Mouse (Mus musculus) megakaryocyte, embryonic 14.5 days (primary cell): ENCODE data around the gene S100a9. TPM values are rescaled to one million over a fixed set of nuclear protein-coding genes. Genes with fewer than 3 reads are reported as not detected.
A peak's percentile ranks its signal among the peaks of the same experiment; 100 is the strongest.

ENCODE experiments used
- H3K27me3 ChIP-seq: replicated peaks from 2 replicates; pipeline ENCODE3; 2012; ENCODE audit warnings: inconsistent platforms
- H3K36me3 ChIP-seq: replicated peaks from 2 replicates; pipeline ENCODE3; 2012; ENCODE audit warnings: low read length, inconsistent platforms, mixed read lengths
- H3K4me1 ChIP-seq: 2 replicates; pipeline ENCODE4 v1.6.1; 2012; ENCODE audit warnings: inconsistent platforms
- H3K4me3 ChIP-seq: replicated peaks from 2 replicates; pipeline ENCODE3; 2012; ENCODE audit warnings: moderate library complexity, mild to moderate bottlenecking, inconsistent platforms
- H3K9me3 ChIP-seq: 2 replicates; pipeline ENCODE4 v1.6.1; 2012; ENCODE audit warnings: inconsistent platforms
- FLI1 ChIP-seq: IDR thresholded peaks from 2 replicates; pipeline ENCODE4 v1.6.1; 2012; ENCODE audit warnings: low read length, inconsistent platforms, mixed read lengths
- GATA1 ChIP-seq: IDR thresholded peaks from 3 replicates; pipeline ENCODE4 v1.6.1; 2012; ENCODE audit warnings: mixed read lengths, low read length, inconsistent platforms, borderline replicate concordance
- polyA plus RNA-seq: library from polyadenylated mRNA; stranded (reverse); fragments of >175 nt; gene quantifications from 2 replicates; pipeline ENCODE4 v1.2.3, GENCODE M21; 2012; ENCODE audit warnings: low replicate concordance; ENCODE audit not compliant: insufficient read depth

Gene S100a9
- 33.8 TPM in 1 of 2 replicates, not detected in the other for polyA plus RNA-seq

GRCm38 (mm10) chr3:90695613-90696012 lies at the start of gene S100a9:
Gene S100a9 (minus strand): TSS chr3:90695721.
- Histone ChIP-seq H3K36me3 (no peaks in the 10 kb centered on the region), H3K4me3 (no peak within 1 kb of the TSS), H3K27me3 (no peaks in the 10 kb centered on the region), H3K4me1 (no peaks in the 10 kb centered on the region), H3K9me3 (no peaks in the 10 kb centered on the region)
- TF ChIP-seq FLI1 (no peak), GATA1 (no peak)

DNA sequence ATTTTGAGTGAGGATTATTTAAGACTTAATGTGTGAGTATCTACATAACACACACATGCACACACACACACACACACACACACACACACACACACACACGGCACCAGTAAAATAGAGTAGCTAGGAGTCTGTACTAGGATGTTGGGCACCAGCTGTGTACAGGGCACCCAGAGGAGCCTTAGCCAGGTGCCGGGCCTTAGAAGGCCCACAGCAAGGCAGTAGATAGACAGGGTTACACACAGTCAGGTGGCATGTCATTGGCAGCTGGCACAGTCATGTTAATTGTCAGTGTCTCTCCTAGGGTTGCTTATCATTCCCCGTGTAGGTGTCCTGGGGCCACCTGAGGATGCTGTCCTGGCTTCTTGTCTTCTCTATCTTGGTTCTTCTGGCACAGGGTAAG lies 31.1 kb upstream of the S100a9 start, which contains the start of gene Pglyrp4:
TSS of gene Pglyrp4 (plus strand) at position 301 of the 400 bp plus-strand sequence.
- H3K36me3 ChIP-seq: no peaks in the 10 kb centered on the region
- no peaks in the 10 kb centered on the region for H3K4me1 ChIP-seq
- TF ChIP-seq FLI1 (no peak), GATA1 (no peak)
- H3K9me3 ChIP-seq: no peaks in the 10 kb centered on the region
- H3K4me3 ChIP-seq: no peak within 1 kb of the TSS
- H3K27me3 ChIP-seq: no peaks in the 10 kb centered on the region

DNA sequence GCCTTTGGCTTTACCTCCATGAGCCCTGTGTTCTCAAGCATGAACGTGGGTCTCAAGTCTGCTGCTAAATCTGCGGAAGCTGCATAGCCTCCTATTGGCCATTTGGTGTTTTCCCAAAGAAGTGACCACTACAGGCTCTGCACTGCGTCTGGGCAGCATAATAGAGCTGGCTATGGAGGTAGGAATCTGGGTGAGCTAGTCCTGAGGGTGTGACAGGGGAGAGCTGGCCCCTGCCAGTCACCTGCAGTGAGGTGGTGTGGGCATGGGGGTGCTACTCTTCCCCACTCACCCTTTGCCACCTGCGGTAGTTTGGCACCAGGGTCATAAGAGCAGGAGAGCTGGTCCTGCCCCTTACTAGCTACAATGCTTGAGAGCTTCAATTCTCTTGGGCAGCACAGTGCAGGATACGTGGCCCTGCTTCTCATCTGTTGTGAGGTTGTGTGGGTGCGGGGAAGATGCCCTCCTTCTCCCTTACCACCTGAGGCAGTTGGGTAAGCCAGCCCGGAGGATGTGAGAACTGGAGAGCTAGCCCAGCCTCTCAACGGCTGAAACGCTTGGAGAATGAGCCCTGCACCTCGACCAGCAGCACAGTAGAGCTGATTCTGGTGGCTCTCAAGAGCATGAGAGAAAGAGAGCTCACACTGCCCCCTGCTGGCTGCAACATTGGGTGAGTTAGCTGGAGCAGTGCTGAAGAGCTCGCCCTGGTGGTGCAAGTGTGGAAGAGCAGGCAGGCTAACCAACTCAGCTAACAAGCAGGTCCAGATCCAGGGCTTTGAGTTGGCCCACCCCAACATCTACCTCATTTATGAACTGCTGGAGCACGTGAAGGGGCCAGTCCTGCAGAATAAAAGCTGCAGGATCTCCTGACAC lies 14.3 kb upstream of the S100a9 start:
- Histone ChIP-seq H3K27me3 (peaks cover 3% of the 10 kb centered on the region), H3K4me1 (peaks cover 5% of the 10 kb centered on the region; the same call in 1 of the 2 replicates), H3K36me3 (no peaks in the 10 kb centered on the region), H3K4me3 (peak overlapping the region; percentile 1), H3K9me3 (no peaks in the 10 kb centered on the region)
- TF ChIP-seq FLI1 (no peak), GATA1 (no peak)

- peak overlapping the region; percentile 7 for H3K4me3 ChIP-seq
- H3K9me3 ChIP-seq: no peaks in the 10 kb centered on the region
- no peak for TF ChIP-seq GATA1
- no peak for TF ChIP-seq FLI1
- peaks cover 5% of the 10 kb centered on the region; the same call in 1 of the 2 replicates for H3K4me1 ChIP-seq
- peaks cover 3% of the 10 kb centered on the region for H3K27me3 ChIP-seq
- no peaks in the 10 kb centered on the region for H3K36me3 ChIP-seq
Observed at GRCm38 (mm10) chr3:90708523-90709202, 13.1 kb upstream of the S100a9 start.

- no peaks in the 10 kb centered on the region for H3K9me3 ChIP-seq
- no peaks in the 10 kb centered on the region for H3K36me3 ChIP-seq
- H3K27me3 ChIP-seq: no peaks in the 10 kb centered on the region
- TF ChIP-seq FLI1 (no peak), GATA1 (no peak)
- no peak overlapping the region for H3K4me3 ChIP-seq
- H3K4me1 ChIP-seq: no peaks in the 10 kb centered on the region
Observed at GRCm38 (mm10) chr3:90702244-90702643, 6.7 kb upstream of the S100a9 start.

- H3K27me3 ChIP-seq: peaks cover 2% of the 10 kb centered on the region
Observed at GRCm38 (mm10) chr3:90693496-90693895, 2.0 kb downstream of the S100a9 start.

GRCm38 (mm10) chr3:90686835-90687234 lies 8.7 kb downstream of the S100a9 start:
- H3K9me3 ChIP-seq: no peaks in the 10 kb centered on the region
- H3K4me1 ChIP-seq: no peaks in the 10 kb centered on the region
- TF ChIP-seq FLI1 (no peak), GATA1 (no peak)
- H3K27me3 ChIP-seq: peaks cover 4% of the 10 kb centered on the region
- no peaks in the 10 kb centered on the region for H3K36me3 ChIP-seq
- H3K4me3 ChIP-seq: no peak overlapping the region

More at GRCm38 (mm10) chr3:90693496-90693895, 2.0 kb downstream of the S100a9 start:
- no peak for TF ChIP-seq GATA1
- Histone ChIP-seq H3K4me3 (peak overlapping the region; percentile 20), H3K36me3 (no peaks in the 10 kb centered on the region), H3K9me3 (no peaks in the 10 kb centered on the region), H3K4me1 (no peaks in the 10 kb centered on the region)

DNA sequence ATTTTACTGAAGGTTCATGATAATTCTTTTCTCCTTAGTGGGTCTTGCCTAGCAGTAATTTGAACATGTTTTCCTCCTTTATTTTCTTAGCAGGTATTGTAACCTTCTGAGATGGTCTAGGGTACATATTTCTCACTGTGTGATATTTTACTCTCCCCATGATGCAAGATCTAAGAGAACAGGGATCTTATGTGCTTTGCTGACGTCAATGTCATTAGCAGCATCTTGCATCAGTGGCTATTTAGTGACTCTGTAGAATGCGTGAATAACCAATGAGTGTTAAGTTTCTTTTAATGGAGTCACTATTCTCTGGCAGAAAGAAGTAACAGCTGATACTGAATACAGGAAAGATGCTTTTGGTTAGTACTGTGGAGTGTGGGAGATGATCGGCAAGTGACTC lies 11.6 kb downstream of the S100a9 start:
- H3K27me3 ChIP-seq: peaks cover 4% of the 10 kb centered on the region
- TF ChIP-seq GATA1 (no peak), FLI1 (no peak)

GRCm38 (mm10) chr3:90678656-90679055 lies 16.9 kb downstream of the S100a9 start:
- Histone ChIP-seq H3K4me3 (no peak overlapping the region), H3K4me1 (peaks cover 4% of the 10 kb centered on the region; the same call in 1 of the 2 replicates), H3K9me3 (no peaks in the 10 kb centered on the region), H3K36me3 (no peaks in the 10 kb centered on the region), H3K27me3 (peaks cover 7% of the 10 kb centered on the region)
- TF ChIP-seq FLI1 (no peak), GATA1 (no peak)

More for the DNA sequence above, 11.6 kb downstream of the S100a9 start:
- Histone ChIP-seq H3K4me3 (no peak overlapping the region), H3K36me3 (no peaks in the 10 kb centered on the region), H3K4me1 (no peaks in the 10 kb centered on the region), H3K9me3 (no peaks in the 10 kb centered on the region)

DNA sequence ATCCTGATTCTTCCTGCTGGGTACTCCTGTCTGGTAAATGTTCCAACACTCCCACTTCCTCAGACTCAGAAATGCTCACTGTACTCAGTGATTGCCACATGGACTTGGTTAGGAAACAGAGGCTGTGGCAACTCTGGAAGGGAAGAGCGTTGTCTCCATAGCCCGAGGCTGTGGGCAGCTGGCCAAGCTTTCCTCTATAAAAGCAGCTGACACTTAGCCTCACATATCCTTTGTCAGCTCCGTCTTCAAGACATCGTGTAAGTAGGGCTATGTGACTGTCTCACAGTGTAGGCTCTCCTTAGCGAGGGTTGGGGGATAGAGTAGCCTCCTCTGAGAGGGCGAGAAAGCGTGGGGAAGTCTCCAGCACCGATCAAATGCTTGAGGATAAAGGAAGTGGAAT lies 26.7 kb downstream of the S100a9 start, which contains the start of gene S100a8:
TSS of gene S100a8 (plus strand) at position 133 of the 400 bp plus-strand sequence.
- no peak for TF ChIP-seq FLI1
- no peak for TF ChIP-seq GATA1
- H3K27me3 ChIP-seq: peaks cover 7% of the 10 kb centered on the region
- no peaks in the 10 kb centered on the region for H3K36me3 ChIP-seq
- no peaks in the 10 kb centered on the region for H3K9me3 ChIP-seq
- H3K4me1 ChIP-seq: no peaks in the 10 kb centered on the region
- H3K4me3 ChIP-seq: peak within 1 kb of the TSS; percentile 75
